Mouse (Mus musculus): ENCODE results near the gene Atcay.
"Not testable (repeated sequence)": the region's sequence is repeated elsewhere in the genome, so short reads cannot be mapped to it uniquely, and the experiment has no call there.

Gene Atcay

DNA sequence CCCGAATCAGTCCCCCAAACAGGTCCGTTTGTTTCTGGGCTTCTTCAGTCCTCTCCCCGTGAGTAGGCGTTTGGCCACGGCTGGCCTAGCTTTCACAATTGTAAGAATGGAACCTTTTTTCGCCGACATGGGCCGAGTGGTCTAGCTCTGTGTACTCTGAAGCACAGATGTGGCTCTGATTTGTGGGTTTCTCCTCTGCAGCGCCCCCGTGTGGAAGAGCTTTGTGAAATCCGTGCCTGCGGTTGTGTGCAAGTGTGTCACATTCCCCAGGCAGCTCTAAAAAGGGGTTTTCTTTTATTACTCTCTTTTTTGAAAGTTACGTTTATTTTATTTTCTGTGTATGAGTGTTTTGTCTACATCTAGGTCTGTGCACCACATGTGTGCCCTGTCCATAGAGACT lies 10.2 kb upstream of the Atcay start:
- peak; percentile 70 for DNase-seq

DNA sequence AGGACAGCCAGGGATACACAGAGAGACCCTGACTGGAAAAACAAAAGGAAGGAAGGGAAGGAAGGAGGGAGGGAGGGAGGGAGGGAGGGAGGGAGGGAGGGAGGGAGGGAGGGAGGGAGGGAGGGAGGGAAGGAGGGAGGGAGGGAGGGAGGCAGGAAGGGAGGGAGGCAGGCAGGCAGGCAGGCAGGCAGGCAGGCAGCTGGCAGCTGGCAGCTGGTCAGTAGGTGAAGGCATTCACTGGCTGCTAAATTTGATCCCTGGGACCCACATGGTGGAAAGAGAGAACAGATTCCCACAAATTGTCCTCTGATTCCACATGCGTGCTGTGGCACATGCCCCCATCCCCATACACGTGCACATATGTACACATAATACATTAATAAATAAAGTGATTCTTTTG lies 8.0 kb upstream of the Atcay start:
- no peak for DNase-seq

DNA sequence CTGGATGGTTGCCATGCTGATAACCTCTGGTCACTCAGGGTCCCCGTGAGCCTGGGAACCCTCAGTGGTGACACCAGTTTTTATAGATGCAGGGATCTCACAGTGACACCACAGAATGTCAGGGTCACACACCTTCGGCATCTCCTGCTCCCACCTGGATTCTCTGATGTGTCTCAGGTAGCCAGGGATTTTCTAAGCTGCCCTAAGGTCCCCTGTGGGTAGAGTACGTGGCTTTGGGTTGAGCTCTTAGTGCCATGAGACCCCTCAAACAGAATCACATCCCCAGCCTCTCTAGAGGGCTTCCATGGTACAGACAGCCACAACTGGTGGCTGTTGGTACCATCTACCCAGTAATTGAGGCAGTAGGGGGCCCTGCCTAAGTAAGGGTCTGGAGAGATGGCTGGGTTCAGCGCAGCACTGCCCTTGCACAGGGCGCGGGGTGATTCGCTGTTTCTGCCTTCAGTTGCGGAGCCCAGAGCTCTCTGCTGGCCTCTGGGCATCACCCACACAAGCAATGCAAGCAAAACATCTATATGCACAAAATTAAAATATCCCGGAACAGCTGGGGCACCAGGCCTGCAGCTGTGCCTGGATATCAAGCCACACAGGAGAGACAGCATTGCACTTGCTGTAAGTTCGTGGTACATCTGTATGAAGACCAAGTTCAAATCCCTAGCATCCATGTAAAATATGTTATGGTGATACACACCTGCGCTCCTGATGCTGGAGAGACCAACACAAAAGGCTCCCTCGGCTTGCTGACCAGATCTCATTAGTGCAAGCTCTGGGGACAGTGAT lies 6.0 kb upstream of the Atcay start:
- no peak for DNase-seq

DNA sequence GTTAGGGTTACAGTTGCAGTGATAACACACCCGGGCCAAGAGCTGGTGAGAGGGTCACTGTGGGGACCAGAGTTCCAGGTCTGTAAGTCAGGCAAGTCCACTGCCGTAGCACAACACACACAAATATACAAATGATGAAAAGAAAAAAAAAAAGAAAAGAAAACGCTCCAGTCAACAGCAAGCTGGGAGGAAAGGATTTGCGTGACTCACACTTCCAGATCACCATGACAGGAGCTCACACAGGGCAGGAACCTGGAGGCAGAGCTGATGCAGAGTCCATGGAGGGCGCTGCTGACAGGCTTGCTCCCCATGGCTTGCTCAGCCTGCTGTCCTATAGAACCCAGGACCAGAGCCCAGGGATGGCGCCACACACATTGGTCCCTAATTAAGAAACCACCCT lies 3.6 kb upstream of the Atcay start:
- no peak for DNase-seq

DNA sequence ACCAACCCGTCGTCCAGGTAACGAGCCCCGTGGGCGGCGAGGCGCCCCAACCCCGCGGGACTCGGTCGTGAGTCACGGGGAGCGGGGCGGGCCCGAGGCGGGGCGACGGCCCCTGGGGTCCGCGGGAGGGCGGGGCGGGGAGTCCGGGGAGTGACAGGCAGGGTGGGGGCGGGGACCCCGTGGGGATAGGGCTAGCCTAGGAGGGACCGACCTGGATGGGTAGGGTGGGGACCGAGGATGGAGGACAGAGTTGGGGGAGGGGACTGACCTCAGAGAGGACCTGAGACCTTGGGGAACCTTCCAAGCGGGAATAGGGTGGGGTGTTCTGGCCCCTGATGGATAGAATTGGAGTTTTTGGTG lies 2.6 kb upstream of the Atcay start:
- DNase-seq: no peak

DNA sequence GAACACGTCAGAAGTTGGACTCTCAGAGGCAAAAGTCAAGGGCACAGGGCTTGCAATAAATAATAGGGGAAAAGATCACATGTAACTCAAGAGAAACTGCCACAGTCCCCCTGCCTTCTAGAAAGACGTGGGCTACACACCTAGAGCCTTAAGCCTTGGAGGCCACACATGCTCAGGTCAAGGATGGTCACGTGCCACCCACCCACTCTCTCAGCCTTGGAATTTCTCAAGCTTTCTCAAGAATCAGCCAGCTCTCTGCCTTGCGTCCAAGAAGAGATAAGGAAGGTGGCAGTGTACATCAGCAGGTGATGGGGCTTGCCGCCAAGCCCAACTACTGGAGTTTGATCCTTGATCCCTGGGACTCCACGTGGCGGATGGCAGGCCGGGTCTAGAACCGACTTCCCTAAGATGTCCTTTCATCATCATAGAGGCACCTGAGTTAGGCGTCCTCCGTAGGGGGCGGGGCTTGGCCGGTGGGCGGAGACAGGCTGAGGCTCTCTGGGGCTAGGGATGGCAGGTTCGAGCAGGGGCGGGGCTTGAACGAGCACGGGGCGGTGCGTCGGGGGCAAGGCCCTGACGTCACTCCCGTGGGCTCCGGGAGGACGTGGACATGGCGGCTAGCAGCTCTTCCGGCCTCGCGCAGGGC lies 2.1 kb upstream of the Atcay start, which contains the start of gene Zfr2:
TSS of gene Zfr2 (plus strand) at position 576 of the 646 bp plus-strand sequence.
- DNase-seq: peak; percentile 95

DNA sequence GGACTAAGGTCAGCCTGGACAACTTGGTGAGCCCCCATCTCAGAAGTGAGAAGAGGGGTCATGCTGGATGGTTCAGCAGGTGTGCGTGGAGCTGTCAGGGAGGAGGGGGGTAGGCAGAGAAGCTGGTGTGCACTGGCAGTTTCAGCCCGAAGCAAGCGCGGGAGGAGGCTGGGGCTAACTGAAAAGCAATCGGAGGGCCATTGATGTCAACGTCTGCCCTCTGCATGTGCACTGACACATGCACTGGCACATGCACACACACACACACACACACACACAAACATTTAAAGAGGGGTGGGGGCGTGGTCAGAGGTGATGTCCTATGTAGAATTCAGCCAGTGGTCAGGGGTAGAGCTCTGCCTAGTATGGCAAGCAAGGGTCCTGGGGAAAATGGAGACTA lies 803 bp upstream of the Atcay start:
- no peak for DNase-seq

DNA sequence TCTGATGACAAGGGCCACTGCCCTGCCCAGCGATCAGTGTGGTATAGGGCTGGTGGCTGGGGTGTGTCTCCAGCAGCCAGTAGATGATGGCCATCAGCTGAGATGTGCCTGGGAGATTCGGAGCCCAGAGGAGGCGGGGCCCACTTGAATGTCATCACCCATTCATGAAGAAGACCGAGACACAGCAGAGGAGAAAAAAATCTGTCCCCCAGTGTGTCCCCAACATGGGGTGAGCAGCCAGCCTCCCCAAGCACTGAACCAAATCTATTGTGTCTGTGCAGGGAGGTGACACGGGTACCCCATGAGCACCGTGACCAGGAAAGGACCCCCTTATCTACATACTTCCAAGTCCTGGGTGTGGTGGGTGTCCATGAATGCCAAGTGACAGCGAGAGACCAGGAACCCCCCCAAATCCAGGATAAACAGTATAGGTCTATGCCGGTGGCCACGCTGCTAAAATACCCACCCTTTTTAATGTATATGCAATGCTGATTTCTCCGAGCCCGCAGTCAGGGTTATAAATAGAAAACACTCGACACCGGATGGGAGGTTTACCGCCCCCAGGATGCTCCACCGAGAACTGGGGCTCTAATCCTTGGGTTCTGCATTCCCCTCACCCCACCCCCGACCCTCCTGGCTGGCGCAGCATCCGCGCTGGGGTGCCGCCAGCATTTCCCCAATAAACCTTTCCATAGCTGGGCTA lies 747 bp downstream of the Atcay start:
- no peak for DNase-seq

DNA sequence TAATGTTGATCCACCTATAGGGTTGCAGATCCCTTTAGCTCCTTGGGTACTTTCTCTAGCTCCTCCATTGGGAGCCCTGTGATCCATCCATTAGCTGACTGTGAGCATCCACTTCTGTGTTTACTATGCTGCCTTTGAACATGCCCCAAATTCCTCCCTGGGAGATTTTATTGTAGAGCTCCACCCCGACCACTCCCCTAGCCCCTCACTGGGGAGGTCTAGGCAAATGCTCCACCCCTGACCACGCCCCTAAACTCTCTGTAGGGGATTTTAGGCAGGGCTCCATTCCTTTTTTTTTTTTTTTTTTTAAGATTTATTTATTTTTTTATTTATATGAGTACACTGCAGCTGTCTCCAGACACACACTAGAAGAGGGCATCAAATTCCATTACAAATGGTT lies 6.9 kb downstream of the Atcay start:
- not testable (repeated sequence) for DNase-seq

DNA sequence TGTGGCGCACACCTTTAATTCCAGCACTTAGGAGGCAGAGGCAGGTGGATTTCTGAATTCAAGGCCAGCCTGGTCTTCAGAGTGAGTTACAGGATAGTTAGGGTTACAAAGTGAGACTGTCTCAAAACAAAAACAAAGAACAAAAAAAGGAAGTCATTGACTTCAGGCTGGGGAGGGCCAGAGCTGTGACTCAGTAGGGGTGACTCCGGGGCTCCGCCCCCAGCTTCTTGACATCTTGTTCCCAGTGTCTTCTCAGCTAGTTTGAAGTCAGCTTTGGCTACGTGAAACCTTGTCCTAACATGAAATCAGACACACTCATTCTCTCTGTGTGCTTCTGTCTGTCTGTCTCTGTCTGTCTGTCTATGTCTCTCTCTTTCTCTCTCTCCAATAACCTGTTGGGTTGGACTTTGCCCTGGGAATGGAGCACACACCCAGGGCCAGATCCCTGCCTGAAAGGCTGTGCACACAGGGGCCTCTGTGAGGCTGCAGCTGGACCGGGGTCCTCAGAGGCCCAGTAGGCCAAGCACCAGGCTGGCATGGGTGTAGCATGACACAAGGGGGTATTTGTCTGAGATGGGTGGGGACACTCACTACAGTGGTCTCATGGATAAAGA lies 9.1 kb downstream of the Atcay start:
- DNase-seq: no peak

DNA sequence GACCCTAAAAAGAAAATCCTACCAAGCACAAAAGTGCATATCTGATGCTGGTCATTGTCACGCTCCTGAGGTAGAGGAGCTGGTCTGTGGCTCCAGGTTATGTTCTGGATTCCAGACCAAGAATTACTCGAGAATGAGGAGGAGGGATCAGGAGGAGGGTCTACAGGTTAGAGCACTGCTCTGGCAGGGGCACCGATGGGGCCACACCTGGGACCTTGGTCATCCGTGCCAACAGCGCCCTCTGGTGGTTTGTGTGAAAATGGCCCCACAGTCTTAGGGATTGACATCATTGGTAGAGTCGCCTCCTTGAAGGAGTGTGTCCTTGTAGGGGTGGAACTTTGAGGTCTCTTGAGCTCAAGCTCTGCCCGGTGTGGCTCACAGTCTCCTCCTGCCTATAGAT lies 12.7 kb downstream of the Atcay start:
- DNase-seq: peak; percentile 81

DNA sequence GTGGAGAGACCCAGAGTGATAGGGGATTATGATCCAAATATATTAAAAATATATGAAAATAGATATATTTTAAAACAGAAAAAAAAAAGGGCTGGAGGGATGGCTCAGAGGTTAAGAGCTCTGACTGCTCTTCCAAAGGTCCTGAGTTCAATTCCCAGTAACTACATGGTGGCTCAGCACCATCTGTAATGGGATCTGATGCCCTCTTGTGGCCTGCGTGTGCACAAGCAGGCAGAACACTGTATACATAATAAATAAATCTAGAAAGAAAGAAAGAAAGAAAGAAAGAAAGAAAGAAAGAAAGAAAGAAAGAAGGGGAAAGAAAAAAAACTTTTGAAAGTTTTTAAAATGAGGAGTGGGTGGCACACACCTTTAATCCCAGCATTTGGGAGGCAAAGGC lies 13.4 kb downstream of the Atcay start:
- not testable (repeated sequence) for DNase-seq

DNA sequence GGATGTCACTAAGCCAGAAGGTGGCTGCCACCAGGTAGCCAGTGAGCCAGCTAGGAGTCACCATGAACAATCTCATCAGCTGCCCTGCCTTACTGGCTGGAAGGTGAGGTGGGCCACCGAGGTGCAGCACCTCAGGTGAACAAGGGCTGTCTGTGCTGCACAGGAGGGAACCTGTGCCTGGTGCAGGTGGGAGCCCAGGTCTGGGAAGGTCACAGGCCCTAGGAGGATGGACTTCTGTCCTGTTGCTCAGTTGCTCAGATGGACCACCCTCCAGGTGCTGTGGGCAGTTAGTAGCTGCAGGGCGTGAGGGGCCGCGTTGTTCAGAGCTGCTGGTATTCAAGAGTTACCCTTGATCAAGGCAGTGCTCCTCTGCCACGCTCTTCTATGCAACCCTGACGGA lies 13.8 kb downstream of the Atcay start:
- DNase-seq: no peak

DNA sequence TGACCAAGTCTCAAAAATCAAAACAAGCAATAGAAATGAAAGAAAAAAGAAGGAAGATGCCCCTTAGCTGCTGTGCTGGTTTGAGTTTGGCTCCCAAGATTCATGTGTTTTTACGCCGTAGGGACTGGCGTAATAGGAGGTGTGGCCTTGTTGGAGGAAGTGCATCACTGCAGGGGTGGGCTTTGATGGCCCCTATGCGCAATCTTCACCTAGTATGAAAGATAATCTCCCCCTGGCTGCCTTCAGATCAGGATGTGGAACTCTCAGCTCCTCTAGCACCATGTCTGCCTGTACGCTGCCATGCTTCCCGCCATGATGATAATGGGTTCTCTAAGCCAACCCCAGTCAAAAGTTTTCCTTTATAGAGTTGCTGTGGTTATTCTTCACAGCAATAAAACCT lies 14.4 kb downstream of the Atcay start:
- DNase-seq: no peak

DNA sequence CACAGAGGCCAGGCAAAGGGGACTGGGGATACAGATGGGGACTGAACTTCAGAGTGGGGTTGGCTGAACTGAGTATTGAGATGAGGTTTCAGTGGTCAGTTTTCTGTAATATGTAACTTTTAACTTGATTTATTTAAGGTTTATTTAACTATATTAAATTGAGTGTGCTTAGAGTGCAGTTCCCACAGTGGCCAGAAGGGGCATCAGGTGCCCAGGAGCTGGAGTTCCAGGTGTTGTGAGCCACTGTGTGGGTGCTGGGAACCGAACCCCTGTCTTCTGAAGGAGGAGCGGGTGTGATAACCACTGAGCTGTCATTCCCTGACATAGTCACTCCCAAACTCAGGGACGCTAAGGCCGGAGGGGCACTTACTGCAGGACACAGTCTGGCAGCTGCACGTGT lies 20.5 kb downstream of the Atcay start:
- no peak for DNase-seq

DNA sequence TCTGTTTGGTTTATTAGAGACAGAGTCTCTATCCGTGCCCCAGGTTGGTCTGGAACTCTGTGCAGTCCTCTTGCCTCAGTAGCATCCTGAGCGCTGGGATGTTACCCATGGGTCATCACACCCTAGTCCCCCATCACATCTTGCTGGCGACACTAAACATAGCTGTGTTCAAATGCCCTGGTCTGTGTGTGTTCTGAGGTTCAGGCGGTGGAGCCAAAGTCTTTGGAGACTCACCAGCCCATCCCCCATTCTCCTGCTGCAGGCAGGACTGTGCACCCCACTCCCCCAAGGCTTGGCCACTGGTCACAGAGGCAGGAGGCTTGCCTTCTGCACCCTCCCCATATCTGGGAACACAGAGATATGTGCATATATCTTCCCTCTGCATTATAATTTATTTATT lies 26.5 kb downstream of the Atcay start:
- no peak for DNase-seq

DNA sequence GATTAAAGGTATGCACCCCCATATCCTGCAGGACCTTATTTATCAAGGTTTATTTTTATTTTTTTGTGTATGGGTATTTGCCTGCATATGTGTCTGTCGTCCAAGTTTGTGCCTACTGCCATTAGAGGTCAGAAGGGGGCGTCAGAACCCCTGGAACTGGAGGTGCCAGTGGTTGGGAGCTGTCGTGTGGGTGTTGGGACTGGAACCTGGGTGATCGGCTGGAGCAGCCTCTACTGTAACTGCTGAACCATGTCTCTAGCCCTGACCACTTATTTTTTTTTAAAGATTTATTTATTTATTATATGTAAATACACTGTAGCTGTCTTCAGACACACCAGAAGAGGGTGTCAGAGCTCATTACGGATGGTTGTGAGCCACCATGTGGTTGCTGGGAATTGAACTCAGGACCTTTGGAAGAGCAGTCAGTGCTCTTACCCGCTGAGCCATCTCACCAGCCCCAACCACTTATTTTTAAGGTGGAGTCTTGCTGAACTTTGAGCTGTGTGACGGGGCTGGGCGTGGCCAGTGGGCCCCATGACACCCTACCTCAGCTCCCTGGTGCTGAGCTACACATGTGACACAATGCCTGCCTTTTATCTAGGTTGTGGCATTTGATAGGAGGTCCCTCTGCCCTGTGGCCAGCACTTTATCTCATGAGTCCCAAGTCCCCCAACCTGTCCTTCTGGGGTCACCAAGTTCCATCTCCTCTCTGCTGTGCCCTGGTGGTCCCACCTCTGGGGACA lies 27.5 kb downstream of the Atcay start:
- DNase-seq: no peak

DNA sequence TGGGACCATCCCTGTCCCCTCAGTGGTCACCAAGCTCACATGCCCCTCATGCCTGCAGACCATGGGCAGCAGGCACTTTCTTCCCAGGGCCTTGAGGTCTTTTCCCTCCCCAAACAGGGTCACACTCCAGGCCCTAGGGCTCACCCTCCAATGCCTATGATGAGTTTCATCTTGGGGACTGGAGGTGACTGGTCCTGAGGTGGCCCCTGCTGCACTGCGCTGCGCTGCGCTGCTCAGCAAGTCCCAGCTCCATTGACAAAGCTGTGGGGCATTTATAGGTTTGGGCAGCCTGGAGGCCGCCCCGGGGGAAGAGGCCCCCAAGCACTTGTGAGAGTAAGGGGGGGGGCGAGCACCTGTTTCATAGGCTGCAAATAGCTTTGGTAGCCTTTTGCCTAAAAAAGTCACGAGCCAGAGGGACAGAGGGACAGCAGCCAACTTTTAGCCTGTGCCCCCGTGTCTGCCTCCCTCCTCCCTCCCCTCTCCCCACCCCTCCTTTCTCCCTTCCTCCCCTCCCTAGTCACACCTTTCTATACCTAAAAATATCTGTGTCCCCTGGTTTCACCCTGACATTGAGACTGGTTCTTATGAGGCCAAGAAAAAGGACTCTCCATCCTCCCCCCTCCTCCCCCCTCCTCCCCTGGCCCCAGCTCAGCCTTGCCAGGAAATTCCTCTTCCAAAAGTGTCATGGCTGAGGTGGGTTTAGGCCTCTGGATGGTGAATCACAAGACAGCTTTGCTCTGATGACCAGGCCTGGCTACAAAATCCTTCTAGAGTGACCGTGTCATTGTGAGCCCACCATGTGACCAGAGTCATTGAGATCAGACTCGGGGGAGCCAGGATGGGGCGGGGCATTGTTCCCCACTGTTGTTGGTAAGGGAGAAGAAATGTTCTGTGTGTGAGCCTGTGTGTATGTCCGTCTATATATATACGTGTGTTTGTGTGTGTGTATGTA lies 28.6 kb downstream of the Atcay start, which contains the start of gene Nmrk2:
TSS of gene Nmrk2 (minus strand) at position 245 of the 952 bp plus-strand sequence.
- DNase-seq: no peak

DNA sequence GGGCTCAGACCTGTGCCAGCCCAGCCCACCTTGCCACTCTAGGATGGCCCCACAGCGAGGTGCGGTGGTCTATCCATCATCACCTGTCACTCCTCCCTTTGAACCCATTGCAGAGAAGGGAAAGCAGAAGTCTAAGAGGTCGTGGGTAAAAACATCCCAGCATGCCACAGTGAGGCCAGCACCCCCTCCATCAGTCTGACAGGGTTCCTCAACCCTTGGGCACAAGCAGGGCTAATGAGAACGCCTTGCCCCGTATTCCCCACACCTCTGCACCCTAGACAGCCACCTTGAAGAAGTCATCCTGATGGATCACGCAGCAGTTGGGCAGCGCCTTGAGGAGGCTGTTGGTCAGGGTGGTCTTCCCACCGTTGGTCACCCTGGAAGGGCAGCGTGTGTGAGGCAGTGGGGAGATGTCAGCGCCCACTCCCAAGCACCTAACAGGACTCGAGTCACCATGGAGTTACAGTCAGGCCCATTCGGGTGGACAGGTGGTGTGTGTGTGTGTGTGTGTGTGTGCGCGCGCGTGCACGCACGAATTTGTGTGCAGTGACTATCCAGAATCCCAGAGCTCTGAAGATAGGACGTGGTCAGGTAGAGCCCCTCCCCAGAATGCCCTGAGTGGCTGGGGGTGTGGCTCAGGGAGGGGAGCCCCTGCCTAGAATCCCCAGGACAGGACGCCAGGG lies 29.9 kb downstream of the Atcay start:
- DNase-seq: no peak

DNA sequence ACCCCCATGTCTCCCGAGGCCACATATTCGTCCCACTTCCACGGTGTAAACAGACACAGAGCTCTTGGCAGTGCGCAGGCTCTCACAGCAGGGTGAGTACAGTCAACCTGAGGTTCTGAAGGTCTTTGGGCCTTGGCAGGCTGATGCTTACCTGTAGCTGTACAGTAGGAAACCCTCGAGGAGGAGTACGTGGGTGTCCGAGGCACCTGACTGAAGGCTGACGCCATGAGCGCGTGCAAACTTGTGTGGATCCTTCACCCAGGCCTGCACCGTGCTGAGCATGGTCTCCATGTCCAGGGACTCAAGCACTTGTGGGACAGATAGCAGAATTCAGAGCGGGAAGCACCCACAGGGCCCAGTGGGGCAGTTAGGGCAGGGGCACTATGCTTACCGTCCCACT lies 30.5 kb downstream of the Atcay start:
- DNase-seq: no peak

DNA sequence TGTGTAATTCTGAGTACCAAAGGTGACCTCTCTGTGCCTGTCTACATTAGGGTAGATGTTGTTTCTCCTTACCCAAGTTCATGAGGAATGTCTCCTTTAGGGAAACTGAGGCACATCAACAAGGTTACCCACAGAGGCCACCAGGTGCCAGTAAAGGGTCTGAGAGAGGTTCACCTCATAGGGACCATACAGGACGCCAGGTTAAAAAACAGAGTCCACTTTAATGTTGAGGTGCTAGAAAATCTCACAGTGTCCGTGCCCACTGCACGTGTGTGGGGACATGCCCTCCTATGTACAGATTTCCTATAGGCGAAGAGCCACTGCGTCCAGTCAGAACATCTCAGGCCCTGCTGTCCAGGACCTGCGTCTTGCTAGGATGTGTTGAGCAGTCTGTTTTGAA lies 31.6 kb downstream of the Atcay start:
- no peak for DNase-seq
